Mouse (Mus musculus): ENCODE measurements around the gene Ift27.

The Ift27 gene

DNA sequence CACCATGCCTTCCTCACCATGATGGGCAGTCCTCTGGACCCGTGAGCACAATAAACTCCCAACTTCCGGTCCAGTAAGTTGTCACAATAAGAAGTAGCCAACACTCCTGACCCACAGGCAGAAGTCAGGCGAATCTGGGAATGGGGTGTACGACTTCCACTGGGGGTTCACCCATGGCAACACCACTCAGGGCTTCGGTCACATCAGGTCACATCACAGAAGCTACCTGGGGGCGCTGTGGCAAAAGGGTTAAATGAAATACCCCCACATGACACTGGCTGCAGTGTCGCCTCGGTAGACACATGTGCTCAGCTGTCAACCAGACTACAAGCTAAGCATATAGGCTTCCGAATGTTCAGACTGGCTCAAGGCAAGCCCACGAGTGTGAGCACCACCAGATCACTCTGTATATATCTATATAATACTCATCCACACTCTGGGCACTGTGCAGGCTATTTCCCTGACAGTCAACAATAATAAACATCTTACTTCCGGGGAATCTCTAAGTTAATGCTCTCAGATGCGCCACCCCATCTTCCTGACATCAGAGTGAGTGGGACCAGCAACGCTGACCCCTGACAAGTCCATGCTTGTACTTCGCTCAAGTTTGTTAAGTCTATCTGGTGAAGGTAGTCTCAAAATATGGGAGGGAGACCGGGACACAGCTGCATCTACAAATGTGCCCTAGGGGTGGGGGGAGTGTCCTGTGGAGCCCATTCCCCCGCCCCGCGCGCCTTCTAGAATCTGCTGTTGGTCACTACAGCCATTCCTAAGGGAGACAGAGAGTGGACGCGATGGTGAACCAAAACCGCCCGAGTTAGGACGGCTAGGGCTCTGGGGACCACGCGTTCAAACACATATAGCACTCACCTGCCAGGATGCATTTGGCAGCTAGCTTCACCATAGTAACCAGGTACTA, 749 bp downstream of the Ift27 start:
- in situ Hi-C loops (cut with MboI, MseI): no loop called here

DNA sequence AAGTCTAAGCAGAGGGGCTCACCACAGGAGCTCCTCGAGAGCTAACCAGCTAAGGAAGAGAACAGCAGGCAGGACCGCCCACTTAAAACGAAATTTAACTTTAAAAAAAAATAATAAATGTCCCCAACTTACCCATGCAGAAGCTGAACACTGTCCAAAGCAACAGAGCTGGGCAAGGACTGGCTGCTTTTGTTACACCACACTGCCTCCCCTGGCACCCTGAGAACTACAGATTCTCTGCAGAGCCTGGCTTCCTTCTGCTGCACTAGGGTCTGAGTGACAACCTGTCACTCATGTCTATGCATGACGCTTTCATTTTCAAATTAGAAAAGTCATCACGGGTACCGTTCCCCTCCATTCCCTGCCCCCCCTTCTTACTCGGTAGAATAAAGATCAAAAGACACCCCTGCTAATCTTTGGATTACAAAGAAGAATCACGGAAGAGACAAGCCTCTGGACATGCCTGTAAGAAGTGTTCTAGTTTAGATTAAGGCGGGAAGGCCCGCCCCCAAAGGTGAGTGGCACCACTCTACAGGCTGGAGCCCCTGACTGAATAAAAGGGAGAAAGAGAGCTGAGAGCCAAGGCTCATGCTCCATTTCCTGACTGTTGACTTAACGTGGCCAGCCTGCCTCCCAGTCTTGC, 1.5 kb downstream of the Ift27 start:
- in situ Hi-C loops (cut with MboI, MseI): no loop called here

DNA sequence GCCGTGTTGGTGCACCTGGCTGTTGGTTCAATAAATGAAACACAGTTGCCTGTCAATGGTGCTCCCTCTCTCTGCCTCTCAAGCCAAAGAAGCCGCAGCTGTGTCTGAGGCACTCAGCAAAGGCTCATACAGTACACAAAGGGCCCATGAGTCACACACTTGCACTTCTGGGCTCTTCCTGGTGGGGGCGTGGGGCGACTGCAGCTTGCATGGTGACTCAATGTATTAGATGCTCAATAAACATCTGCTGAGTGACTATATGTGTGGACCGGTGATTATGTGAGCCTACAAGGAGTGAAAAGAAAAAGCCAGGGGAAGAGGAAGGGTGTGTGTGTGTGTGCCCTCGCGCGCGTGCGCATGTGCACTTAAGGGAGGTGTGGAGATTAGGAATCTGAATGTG, 2.3 kb downstream of the Ift27 start:
- in situ Hi-C loops (cut with MboI, MseI): no loop called here

DNA sequence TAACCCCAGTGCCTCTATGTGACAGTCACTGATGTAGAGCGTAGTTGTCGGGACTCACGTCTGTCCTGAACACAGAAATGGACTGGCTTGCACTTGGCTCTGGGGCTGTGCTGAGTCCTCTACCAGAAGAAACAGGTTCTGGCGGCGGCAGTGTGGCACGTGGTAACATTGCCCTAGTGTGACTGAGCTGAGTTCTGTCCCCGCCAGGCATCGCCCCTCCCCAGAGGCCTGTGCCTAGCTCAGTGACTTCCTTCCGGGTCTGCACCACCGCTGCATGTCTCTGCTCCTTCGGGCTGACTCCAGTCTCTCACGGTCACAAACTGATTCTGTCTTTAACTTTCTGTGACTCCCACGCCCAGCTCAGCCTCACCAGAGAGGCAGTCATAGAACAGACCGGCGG, 3.2 kb downstream of the Ift27 start:
- in situ Hi-C loops (cut with MboI, MseI): no loop called here

DNA sequence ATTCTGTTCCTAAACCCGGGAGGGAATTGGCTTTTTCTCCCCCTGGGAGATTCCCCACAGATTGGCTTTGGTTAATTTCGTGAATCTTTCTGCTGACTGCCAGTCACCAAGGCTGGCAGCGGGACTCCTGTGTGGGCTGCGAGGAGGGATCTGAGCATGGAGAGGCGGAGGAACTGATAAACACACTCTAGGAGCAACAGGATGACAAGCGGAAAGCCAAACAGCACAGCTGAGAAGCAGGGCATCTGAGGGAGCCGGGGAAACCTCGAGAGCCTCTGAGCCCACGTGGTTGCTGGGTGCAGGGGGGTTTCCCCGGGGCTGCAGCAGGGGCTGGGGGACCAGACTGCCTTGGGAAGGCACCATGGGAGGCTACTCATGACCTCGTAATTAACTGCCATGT, 4.3 kb downstream of the Ift27 start:
- in situ Hi-C loops (cut with MboI, MseI): no loop called here

DNA sequence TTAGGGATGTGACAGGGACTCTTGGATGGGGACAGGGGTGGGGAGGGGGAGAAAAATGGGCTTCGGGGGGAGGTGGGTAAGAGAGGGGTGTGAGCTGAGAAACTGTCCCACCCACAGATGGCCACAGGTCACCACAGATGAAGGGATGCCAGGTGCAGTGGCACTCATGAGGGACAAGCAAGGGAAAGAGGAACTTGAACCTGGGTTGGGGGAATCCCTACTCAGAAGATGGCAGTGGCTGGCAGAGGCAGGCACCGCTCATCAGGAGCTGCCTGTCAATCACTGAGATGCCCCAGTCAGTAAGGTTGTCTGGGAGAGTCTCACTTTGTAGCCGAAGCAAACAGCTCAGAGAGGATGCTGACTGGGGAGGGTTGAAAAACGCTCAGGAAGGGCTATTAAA, 8.6 kb downstream of the Ift27 start:
- in situ Hi-C loops (cut with MboI, MseI): no loop called here

DNA sequence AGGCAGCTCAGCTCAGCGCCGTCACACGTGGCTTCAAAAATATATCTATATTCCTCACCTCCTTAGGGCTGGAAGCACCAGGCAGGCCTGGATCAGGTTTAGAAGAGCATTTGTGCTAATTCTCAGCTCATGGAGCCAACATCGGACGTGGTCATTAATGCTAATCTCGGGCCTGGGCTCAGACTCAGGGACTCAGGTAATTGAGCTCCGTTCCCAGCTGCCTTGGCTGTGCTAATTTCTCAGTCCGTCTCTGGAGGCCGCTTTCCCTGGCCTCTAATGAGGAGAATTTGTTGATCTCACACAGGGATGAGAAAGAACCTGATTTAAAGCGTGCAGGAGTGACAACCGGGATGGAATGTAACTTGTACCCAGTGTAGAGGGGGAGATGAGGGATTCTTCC, 9.4 kb downstream of the Ift27 start:
- in situ Hi-C loops (cut with MboI, MseI): no loop called here

DNA sequence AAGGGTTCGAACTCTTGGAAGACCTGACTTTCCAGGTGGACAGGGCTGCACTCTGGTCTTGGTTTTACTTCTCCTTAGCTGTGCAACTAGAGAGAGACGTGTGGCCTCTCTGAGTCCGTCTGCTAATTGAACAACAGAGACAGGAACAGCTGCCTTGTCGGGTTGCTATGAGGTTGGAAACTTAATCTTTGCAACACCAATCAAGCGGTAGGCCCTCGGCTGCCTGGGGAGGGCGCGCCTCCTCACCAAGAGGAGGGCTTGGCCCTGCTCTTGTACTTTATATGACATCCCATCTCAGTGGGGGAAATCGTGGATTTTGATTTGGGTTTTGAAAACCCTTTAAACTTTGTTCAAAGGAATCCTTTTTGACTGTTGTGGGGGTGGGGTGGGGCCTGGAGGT, 12.0 kb downstream of the Ift27 start:
- in situ Hi-C loops (cut with MboI, MseI): no loop called here

DNA sequence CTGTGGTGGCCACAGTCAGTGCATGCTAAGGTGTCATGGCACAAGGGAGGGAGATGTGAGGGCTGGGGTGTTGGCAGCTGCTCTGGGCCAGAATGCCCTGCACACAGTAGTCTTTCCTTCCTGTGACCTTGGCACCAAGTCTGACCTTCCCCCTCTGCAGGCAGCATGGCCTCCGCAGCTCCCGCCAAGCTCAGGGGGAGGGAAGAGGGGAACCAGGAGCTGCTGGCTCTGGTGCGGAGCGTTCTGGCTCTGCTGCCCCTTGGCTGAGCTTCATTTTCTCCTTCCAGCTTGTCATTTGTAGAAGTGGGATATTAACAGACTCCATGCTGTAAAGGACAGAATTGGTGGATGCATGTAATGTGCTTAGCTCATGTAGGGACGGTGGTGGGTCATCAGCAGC, 15.6 kb downstream of the Ift27 start:
- in situ Hi-C loops (cut with MboI, MseI): loop anchor here (10.0 kb wide), 1 partner anchor 1754 kb away; no protein-coding TSS in a partner anchor

DNA sequence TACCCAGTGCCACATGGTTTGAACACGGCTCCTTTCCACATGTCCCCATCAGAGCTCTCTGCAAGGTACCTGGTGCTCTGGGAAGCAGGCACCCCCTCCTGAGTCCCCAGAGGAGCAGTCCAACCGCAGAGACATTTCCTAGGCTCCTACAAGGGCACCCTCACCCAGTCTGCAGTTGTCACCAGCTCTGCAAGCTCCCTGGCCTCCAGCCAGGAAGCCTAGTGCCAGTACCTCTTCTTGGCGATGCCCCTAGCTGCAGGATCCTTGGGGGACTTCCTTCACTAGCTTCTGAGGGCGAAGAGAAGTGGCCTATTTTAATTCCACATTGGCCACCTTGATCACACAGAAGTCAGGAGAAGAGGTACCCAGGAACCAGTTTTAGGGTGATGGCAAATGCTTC, 16.1 kb downstream of the Ift27 start:
- in situ Hi-C loops (cut with MboI, MseI): loop anchor here (10.0 kb wide), 1 partner anchor 1753 kb away; no protein-coding TSS in a partner anchor

DNA sequence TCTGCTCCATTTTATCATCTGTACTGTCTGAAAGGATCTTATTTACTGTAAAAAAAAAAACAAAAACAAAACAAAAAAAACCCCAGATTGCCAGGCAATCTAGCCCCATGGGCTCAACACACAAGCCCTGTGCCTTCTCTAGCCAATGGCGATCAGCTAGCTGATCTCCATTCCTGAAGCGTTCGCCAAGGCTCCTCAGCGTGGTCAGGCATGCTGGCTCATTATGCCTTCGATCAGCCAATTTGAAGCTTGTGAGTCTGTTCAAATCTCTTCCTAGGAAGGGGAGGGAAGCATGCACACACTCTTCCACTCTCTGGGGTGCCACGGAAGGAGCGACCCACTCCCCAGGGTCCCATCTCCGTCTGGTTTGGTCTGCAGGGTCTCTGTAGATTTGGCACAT, 16.6 kb downstream of the Ift27 start:
- in situ Hi-C loops (cut with MboI, MseI): loop anchor here (10.0 kb wide), 1 partner anchor 1753 kb away; no protein-coding TSS in a partner anchor

DNA sequence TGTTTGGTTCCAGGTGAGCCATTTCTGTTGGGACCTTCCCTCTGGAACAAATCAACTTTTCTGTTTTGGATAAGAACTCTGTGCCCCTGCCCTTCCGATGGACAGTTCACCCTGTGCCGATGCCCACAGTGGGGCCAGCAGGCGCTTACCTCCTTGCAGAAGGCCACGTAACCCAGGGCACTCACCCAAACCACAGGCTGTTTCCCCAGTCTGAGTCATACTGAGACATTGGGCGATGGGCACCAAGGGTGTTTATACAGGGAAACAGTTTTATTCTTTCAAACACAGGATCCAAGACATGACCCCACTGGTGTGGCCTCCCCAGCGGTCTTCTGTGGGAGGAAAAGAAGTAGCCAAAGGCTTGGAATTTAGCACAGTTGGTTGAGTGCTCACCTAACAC, 18.5 kb downstream of the Ift27 start:
- in situ Hi-C loops (cut with MboI, MseI): loop anchor here (10.0 kb wide), 1 partner anchor 1751 kb away; no protein-coding TSS in a partner anchor

DNA sequence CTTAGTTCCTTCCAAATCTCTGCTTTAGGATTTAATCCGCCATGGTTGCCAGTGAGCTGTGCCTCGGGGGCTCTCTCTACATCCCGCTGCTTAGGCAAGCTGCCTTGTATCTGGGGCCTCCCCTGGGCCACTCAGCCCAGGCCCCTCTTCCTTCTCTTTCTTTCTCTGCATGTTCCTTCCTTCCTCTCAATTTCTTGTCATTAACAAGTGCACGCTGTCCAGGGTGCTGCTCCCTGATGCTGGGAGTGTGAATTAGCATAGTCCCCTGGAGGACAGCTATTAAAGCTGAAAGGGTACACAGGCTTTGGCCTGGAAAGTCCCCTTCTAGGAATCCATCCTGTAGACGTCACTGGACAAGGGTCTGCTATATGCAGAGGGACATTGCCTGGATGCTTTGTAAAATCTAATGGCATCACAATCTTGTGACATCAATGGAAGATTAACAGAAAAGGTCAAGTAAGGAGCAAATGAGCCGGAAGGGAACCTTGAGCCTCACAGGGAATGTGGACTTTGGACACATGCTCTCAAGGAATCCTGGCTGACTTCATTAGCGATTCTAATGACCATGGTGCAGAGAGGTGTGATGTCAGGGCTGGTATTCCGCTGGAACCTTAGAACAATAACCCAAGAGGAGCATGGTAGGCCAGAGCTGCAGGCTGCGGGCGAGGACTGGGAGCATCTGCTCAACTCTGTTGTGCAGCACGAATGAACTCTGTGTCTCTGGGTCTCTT, 20.7 kb downstream of the Ift27 start:
- in situ Hi-C loops (cut with MboI, MseI): loop anchor here (10.0 kb wide), 1 partner anchor 1748 kb away; no protein-coding TSS in a partner anchor

DNA sequence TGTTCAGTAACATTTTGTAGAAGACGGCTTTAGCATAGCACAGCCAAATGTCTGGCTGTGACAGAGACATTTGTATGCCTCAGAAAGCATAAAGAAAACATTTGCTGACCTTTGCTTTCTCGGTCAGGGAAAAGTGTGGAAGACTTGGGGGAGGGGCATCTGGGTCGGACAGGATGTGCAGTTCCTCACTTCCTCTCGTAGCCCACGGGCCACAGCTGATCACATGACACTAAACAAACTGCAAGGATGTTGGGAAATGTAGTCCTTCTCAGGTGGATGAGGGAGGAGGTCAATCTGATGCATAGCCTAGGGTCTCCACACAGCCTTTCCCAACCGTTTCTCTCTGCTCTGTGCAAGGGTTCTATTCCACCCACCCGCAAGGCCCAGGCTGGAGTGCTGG, 25.3 kb downstream of the Ift27 start:
- in situ Hi-C loops (cut with MboI, MseI): no loop called here

DNA sequence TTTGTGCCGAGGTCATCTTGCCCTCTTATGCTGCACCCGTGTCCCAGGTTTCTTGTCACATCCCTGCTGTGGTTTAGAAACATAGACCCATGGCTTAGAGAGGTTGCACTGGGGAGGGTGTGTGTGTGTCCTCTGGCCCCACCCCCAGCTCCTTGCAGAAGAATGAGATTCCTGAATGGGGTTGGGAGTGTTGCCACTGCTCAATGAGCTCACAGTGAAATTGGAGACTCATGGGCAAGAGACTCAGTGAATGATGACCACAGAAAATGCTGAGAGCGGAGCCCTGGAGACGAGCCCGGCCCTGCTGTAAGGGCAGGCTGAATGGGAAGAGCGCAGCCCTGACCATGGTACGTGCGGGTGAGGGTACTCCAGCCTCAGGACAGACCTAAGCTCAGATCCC, 33.7 kb downstream of the Ift27 start:
- in situ Hi-C loops (cut with MboI, MseI): no loop called here

DNA sequence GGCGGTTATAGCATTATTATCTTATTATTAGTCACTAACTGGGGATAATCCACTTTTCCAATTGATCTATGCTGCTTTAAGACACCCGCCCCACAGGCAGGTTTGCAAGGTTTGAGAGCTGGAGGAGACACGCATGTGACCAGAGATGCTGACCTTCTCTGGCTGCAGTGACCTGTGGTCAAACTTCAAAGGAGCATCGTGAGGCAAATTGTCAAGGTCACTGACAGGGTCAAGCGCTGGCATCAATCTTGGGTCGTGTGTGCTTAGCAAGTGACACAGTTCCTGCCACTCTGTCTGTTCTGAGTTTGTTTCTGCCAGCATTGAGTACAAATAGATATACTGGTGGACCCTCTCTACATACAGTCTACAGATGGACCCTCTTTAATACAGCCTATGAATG, 39.3 kb downstream of the Ift27 start:
- in situ Hi-C loops (cut with MboI, MseI): no loop called here

DNA sequence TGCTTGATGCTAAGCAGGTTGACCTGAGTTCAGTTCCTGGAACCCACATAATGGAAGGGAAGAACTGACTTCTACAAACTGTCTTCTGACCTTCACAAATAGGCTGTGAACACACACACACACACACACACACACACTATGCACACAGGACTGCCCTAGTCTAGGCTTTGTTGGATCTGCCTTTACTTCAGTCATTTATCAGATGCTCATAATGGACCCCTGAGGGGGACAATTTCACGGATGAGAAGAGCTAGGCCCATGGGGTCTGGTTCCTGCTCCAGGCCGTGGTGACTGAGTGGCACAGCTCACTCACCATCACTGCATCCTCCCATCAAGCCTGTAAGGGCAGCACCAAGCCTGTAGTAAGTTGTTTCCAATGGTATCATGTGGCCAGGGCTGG, 40.5 kb downstream of the Ift27 start:
- in situ Hi-C loops (cut with MboI, MseI): no loop called here

DNA sequence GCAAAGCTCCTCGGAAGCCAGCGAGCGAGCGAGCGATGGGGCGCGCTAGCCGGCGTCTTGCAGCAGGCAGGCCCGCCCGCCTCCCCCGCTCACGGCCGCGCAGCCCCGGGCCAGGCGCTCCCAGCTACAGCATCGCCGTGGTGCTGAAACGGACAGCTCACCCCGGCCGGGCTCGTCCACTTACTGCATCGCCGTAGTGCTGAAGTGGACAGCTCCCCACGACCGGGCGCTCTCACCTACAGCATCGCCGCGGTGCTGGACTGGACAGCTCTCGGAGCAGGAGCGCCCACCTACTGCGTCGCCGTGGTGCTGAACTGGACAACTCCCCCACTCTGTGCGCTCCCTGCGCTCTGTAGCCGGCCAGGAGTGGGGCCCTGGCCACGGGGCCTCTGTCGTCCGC, 54.2 kb downstream of the Ift27 start, which contains the start of gene Cacng2:
Cacng2 (minus strand) TSS at position 325 of the 400 bp plus-strand sequence.
- in situ Hi-C loops (cut with MboI, MseI): no loop called here

DNA sequence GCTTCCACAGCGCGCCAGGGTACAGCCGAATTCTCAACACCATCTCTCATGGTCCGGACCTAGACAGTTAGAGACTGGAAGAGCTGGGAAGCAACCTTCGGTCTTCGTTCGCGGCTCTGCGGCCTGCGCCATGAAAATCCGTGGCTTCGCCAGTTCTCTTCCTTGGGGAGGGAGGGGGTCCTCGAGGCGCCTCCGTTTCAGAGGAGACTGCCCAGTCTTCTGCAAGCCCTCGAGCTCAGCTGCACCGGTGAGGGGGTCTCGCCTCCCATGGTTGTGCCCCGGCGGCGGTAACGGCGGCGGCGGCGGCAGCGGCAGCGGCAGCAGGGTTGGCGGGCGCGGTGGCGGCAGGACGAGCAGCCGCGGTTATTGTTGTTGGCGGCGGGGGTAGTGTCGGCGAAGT, 54.7 kb downstream of the Ift27 start:
- in situ Hi-C loops (cut with MboI, MseI): no loop called here

DNA sequence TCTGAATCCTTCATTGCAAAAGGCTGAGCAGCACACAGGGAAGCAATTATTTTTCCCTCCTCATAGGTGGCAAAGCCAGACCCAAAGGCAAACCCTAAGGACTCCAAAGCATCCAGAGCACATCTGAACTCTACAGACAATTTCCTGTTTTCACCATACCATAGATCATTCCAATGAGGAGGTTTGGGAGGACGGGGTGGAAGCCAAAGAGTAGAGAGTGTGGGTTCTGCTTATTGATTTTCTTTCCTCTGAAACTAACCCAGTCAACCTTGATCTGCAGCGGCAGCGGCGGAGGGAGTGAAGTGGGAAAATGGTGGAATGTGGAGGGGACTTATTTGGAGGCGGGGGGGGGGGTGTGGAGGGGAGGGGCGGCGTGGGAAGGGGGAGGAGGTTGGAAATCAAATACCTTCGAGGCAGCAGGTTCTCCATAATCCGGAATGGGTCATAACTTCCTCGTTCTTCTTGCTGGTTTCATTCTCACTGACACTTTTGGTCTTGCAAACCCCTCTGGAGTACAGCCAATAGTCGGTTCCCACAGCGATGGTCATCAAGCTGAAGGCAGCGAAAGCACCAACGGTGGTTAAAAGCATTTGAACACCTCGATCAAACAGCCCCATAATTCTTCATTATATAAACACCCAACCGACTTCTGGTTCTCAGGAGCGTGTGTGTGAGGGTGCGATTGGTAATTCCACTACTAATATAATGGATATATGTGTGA, 55.5 kb downstream of the Ift27 start:
- in situ Hi-C loops (cut with MboI, MseI): no loop called here

DNA sequence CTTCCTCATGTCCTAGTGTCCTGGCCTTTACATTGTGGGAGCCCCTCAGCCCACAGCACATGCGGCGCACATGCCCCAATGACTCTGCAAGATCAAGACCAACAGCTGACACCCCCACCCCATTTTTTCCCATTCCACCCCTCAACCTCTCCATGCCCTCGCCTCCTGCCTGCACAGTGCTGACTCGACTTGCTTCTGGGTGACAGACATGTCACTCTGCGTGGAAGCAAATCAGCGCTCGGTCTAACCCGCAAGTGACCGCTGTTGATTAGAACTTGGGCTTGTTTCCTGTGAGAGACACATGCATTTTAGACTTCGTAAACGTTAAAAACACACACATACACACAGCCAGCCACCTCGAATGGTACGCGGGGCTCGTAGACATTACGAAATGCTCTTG, 56.2 kb downstream of the Ift27 start:
- in situ Hi-C loops (cut with MboI, MseI): no loop called here

Data from T-helper 1 cell (primary cell).